Mouse (Mus musculus) neutrophil, adult 65 days (primary cell): ENCODE measurements around the gene Cox7c. TPM values are rescaled to one million over a fixed set of nuclear protein-coding genes. Genes with fewer than 3 reads are reported as not detected.

Source experiments
- total RNA-seq: library from RNA; stranded (reverse); gene quantifications from 2 replicates; pipeline ENCODE4 v1.2.4, GENCODE M21; 2023

The Cox7c gene
- 133 and 155 TPM in 2 replicates for total RNA-seq

DNA sequence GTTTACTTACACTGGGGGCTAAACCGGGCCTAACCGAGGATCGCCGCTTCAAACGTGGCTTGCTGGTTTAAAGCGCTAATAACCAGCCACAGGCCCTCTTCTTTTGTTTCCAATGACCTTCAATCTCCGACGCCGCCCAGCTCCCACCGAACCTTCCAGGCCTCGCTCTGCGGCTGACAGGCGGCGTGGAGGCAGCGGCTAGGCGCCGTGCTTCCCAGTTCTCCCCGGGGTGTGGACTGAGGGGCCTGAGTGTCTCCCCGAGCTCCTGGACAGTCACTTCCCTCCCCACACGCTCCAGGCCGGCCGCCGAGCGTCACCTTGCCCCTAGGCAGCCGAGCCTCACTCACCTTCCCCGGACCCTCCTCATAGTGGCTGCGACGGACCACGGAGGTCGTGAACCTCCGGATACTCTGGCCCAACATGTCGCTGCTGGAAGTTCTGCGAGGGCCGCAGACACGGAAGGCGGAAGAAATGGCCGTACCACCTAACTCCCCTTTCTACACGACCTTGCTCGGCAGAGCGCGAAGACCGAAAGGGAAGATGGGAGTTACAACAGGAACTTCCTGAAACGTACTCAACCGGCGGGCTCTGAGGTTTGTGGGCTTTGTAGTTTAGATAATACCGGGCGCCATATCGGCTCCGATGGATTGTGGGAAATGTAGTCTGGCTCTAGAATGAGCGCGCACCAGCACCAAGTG is at the start of gene Cox7c:
Gene Cox7c (minus strand): TSS at position 651 of the 698 bp plus-strand sequence.

